Mouse (Mus musculus) kidney, postnatal 0 days (tissue): ENCODE results near the gene Rnf217. TPM values are rescaled to one million over a fixed set of nuclear protein-coding genes. Genes with fewer than 3 reads are reported as not detected.
A peak's percentile ranks its signal among the peaks of the same experiment; 100 is the strongest.

ENCODE experiments used
- ATAC-seq: fragments of 200-750 bp; cut with Nextera tagmentation; replicated peaks from 2 replicates; pipeline ENCODE4 v1.8.0; 2017; ENCODE audit warnings: low read depth, moderate number of reproducible peaks, moderate TSS enrichment, moderate library complexity; ENCODE audit not compliant: low FRiP score
- DNase-seq: peaks from one replicate; pipeline ENCODE4 v3.0.0-alpha.2; 2016; ENCODE audit warnings: low spot score
- H3K27ac ChIP-seq: fragments of 300-500 bp; sonication (generic); 2 replicates; pipeline ENCODE4 v1.5.1; 2014; ENCODE audit warnings: mild to moderate bottlenecking
- H3K27me3 ChIP-seq: fragments of 300-500 bp; sonication (generic); 2 replicates; pipeline ENCODE4 v1.6.1; 2014; ENCODE audit warnings: low read length, mixed read lengths; ENCODE audit not compliant: insufficient read depth
- H3K36me3 ChIP-seq: fragments of 300-500 bp; sonication (generic); 2 replicates; pipeline ENCODE4 v1.6.1; 2014; ENCODE audit warnings: low read length, mixed read lengths; ENCODE audit not compliant: insufficient read depth
- H3K4me1 ChIP-seq: fragments of 300-500 bp; sonication (generic); replicated peaks from 2 replicates; pipeline ENCODE4 v1.6.1; 2014; ENCODE audit warnings: antibody characterized with exemption, low read length, mixed read lengths; ENCODE audit not compliant: insufficient read depth
- H3K4me2 ChIP-seq: fragments of 300-500 bp; sonication (generic); 2 replicates; pipeline ENCODE4 v1.6.1; 2014; ENCODE audit warnings: mild to moderate bottlenecking, low read length, moderate library complexity, mixed read lengths
- H3K4me3 ChIP-seq: fragments of 300-500 bp; sonication (generic); replicated peaks from 2 replicates; pipeline ENCODE4 v1.5.1; 2014; ENCODE audit warnings: low read depth, low read length
- H3K9ac ChIP-seq: fragments of 300-500 bp; sonication (generic); 2 replicates; pipeline ENCODE4 v1.6.1; 2014; ENCODE audit warnings: low read depth, low read length
- H3K9me3 ChIP-seq: fragments of 300-500 bp; sonication (generic); replicated peaks from 2 replicates; pipeline ENCODE4 v1.6.1; 2016; ENCODE audit warnings: low read length, inconsistent platforms, mixed read lengths
- CTCF ChIP-seq: IDR thresholded peaks from 2 replicates; pipeline ENCODE4 v1.5.1; 2016; ENCODE audit warnings: antibody characterized with exemption, low read depth, mild to moderate bottlenecking, moderate library complexity
- WGBS: fragments of 180-500 bp; shearing (Covaris S2); extraction: QIAGEN DNeasy Blood & Tissue Kit; methylation state at CpG from one replicate; pipeline ENCODE4 v1.1.7; 2014; 5-methylcytosine and 5-hydroxymethylcytosine counted together
- polyA plus RNA-seq: library from polyadenylated mRNA; unstranded; fragments of >200 nt; fragmentation: Nextera tagmentation; extraction: Ambion mirVana; gene quantifications from 2 replicates; pipeline ENCODE4 v1.2.1, GENCODE M21; 2015

Rnf217 gene
- polyA plus RNA-seq, 1 experiment from 2014 or later: 1.4 TPM

DNA sequence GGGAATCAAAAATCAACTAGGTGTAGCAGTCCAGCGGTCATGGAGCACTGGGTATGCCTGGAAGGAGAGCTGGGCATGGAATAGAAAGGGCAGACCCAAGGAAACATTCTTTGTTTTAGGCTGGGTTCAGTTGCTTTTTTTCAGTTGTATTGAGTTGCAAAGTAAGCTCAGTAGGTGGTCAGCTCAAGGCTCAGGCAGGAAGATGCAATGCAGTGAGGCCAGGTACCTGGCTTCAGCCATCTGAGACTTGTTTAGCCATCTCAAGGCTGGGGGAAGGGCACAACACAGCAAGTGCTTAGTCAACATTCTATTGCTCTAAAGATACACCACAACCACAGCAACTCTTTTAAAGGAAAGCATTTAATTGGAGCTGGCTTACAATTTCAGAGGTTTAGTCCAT lies 152.2 kb downstream of the Rnf217 start:
- 79% methylated on average over 1 of the region's 1 CpGs for WGBS

DNA sequence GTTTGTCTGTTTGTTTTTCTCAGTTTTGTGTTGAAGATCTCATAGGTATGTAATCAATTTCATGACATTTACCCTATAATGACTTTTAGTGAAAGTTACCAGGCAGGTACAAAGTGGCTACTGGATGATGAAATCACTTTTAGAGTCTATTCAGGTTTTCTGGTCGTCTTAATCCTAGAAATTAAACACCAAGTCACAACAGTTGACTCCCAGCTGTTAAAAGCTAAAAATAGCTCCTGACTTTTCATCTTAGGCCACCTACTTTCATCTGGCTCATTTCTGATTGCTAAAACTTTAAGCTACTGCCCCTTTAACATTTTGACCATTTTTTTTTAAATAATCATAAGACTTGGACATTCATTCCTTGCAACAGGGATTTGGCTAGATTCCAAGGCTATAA lies 161.9 kb downstream of the Rnf217 start:
- H3K4me2 ChIP-seq: no peak overlapping the region
- H3K27me3 ChIP-seq: no peaks in the 10 kb centered on the region
- H3K9me3 ChIP-seq: no peaks in the 10 kb centered on the region
- no peak overlapping the region for H3K27ac ChIP-seq
- no peak overlapping the region for H3K4me3 ChIP-seq
- H3K4me1 ChIP-seq: no peaks in the 10 kb centered on the region
- ATAC-seq (no peak), DNase-seq (no peak)
- H3K9ac ChIP-seq: no peak overlapping the region
- no peaks in the 10 kb centered on the region for H3K36me3 ChIP-seq
- TF ChIP-seq CTCF: no peak
- WGBS: 11% methylated on average over 1 of the region's 1 CpGs

More for the DNA sequence above, 152.2 kb downstream of the Rnf217 start:
- no peaks in the 10 kb centered on the region for H3K4me1 ChIP-seq
- H3K27ac ChIP-seq: no peak overlapping the region
- no peak overlapping the region for H3K4me3 ChIP-seq
- no peaks in the 10 kb centered on the region for H3K27me3 ChIP-seq
- no peaks in the 10 kb centered on the region for H3K36me3 ChIP-seq
- no peak overlapping the region for H3K9ac ChIP-seq
- H3K9me3 ChIP-seq: no peaks in the 10 kb centered on the region
- no peak for TF ChIP-seq CTCF
- no peak for DNase-seq
- ATAC-seq: no peak
- no peak overlapping the region for H3K4me2 ChIP-seq

DNA sequence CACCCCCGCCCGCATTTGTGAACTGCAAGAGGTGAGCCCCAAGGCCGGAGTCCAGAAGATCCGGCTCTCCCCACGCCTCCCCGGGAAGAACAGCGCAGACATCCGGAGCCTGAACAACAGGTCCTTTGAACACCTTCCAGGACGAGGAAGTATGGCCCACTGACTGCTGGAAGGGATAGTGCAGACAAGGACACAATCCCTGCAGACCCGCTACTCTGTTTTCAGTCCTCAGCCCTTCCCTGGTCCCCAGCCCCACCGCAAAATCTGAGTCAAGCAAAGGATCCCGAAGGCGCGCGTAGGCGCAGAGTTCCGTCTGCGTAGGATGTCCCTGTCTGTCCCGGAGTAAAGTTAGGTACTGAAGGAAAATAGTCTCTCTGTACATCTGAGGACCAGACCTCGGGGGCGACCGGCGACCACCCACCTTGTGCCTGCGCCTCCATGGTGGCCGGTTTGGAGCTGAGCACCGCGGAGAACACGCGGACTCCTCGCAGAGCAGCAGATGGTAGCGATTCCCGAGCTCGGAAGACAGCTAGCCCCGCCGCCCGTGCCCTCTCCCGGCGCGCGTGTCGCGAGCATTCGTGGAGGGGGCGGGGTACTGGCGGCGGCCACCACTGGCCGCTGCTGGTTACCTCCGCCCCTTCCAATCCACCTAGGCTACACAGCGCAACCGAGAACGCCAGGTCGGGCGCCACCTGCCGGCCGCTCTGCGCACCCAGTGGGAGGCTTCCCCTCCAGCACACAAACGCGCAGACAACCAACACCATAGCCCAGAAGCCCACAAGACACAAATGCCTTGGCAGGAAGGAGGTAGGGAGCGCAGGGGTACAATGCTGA lies 163.5 kb downstream of the Rnf217 start, which contains the start of gene Tpd52l1:
TSS of gene Tpd52l1 (minus strand) at position 668 of the 834 bp plus-strand sequence.
- Histone ChIP-seq H3K36me3 (no peaks in the 10 kb centered on the region), H3K27ac (no peak within 1 kb of the TSS), H3K9me3 (no peaks in the 10 kb centered on the region), H3K4me1 (no peaks in the 10 kb centered on the region), H3K27me3 (no peaks in the 10 kb centered on the region), H3K4me2 (peak within 1 kb of the TSS; percentile 76), H3K4me3 (peak within 1 kb of the TSS; percentile 57), H3K9ac (peak within 1 kb of the TSS; percentile 64)
- peak; percentile 98 for ATAC-seq
- peak; percentile 91 for DNase-seq
- 1% methylated on average over 58 of the region's 59 CpGs for WGBS
- peak; percentile 96 for TF ChIP-seq CTCF

- ATAC-seq: no peak
- Histone ChIP-seq H3K4me1 (no peaks in the 10 kb centered on the region), H3K4me3 (no peak overlapping the region), H3K36me3 (no peaks in the 10 kb centered on the region), H3K9me3 (no peaks in the 10 kb centered on the region), H3K27me3 (no peaks in the 10 kb centered on the region), H3K27ac (no peak overlapping the region), H3K9ac (no peak overlapping the region), H3K4me2 (no peak overlapping the region)
- WGBS: 78% methylated on average over 7 of the region's 7 CpGs
- no peak for TF ChIP-seq CTCF
- DNase-seq: no peak
Measured at GRCm38 (mm10) chr10:31444206-31444605, 164.8 kb downstream of the Rnf217 start.

Other genes starting within 250 kb of the Rnf217 start
- gene Tpd52l1, start 163.2 kb downstream of the Rnf217 start, polyA plus RNA-seq: 56.3 and 57.0 TPM in 2 replicates